Mouse (Mus musculus) urinary bladder, postnatal 36 days (tissue): Measurements from ENCODE around the gene Vrk1.

Source experiments
- DNase-seq, 2 experiments: peaks; one replicate each; pipeline ENCODE4 v3.0.0; 2022; ENCODE audit warnings: low spot score in 2 of 2, mixed read lengths in 1 of 2

Vrk1 gene

GRCm38 (mm10) chr12:106046143-106046795, 36.2 kb downstream of the Vrk1 start:
- no peak for DNase-seq

- no peak for DNase-seq
Measured at GRCm38 (mm10) chr12:106052271-106052670, 42.2 kb downstream of the Vrk1 start.

- DNase-seq, result peak; percentile 64 to 77
Measured at GRCm38 (mm10) chr12:106055799-106056198, 45.8 kb downstream of the Vrk1 start.

- DNase-seq, result no peak
Measured at GRCm38 (mm10) chr12:106059873-106060573, 50.0 kb downstream of the Vrk1 start.

GRCm38 (mm10) chr12:106070434-106071155, 60.6 kb downstream of the Vrk1 start:
- no peak for DNase-seq

GRCm38 (mm10) chr12:106071575-106072166, 61.6 kb downstream of the Vrk1 start:
- no peak for DNase-seq

GRCm38 (mm10) chr12:106074371-106075155, 64.5 kb downstream of the Vrk1 start:
- no peak for DNase-seq

- no peak for DNase-seq
Measured at GRCm38 (mm10) chr12:106076131-106076530, 66.1 kb downstream of the Vrk1 start.

- no peak for DNase-seq
Measured at GRCm38 (mm10) chr12:106080511-106080910, 70.5 kb downstream of the Vrk1 start.

GRCm38 (mm10) chr12:106080945-106081747, 71.1 kb downstream of the Vrk1 start:
- DNase-seq, result no peak

GRCm38 (mm10) chr12:106081748-106082140, 71.7 kb downstream of the Vrk1 start:
- no peak for DNase-seq

- no peak for DNase-seq
Measured at GRCm38 (mm10) chr12:106082191-106082957, 72.3 kb downstream of the Vrk1 start.

GRCm38 (mm10) chr12:106082958-106083381, 72.9 kb downstream of the Vrk1 start:
- DNase-seq, result no peak

- DNase-seq, result no peak
Measured at GRCm38 (mm10) chr12:106084126-106084525, 74.1 kb downstream of the Vrk1 start.

GRCm38 (mm10) chr12:106094827-106095226, 84.8 kb downstream of the Vrk1 start:
- DNase-seq, result no peak

GRCm38 (mm10) chr12:106102003-106102402, 92.0 kb downstream of the Vrk1 start:
- DNase-seq, result no peak

GRCm38 (mm10) chr12:106102726-106103643, 93.0 kb downstream of the Vrk1 start:
- DNase-seq, result no peak

GRCm38 (mm10) chr12:106107272-106107671, 97.2 kb downstream of the Vrk1 start:
- no peak for DNase-seq
